Mouse (Mus musculus) heart, postnatal 0 days (tissue): Measurements from ENCODE around the gene Tmem107.
"Not testable (repeated sequence)": the region's sequence is repeated elsewhere in the genome, so short reads cannot be mapped to it uniquely, and the experiment has no call there.

Source experiments
- CTCF ChIP-seq: IDR thresholded peaks from 2 replicates; pipeline ENCODE4 v1.5.1; 2016; ENCODE audit warnings: antibody characterized with exemption, control low read depth, low read depth
- EP300 ChIP-seq: IDR thresholded peaks from 2 replicates; pipeline ENCODE4 v1.6.1; 2016; ENCODE audit warnings: antibody characterized with exemption, low read depth

DNA sequence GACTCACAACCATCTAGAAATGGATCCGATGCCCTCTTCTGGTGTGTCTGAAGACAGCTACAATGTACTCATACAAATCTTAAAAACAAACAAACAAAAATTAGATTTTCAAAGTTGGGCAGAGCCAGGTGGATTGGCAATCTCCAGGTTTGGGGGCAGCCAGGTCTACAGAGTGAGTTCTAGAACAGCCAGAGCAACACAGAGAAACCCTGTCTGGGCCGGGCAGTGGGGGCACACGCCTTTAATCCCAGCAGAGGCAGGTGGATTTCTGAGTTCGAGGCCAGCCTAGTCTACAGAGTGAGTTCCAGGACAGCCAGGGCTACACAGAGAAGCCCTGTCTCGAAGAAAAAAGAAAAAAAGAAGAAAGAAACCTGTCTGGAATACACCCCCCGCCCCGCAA lies 23.2 kb downstream of the Tmem107 start:
- TF ChIP-seq CTCF, EP300: not testable (repeated sequence)
